Mouse (Mus musculus) spleen, adult 2 months (tissue): Measurements from ENCODE around the gene Cltc. TPM values are rescaled to one million over a fixed set of nuclear protein-coding genes. Genes with fewer than 3 reads are reported as not detected.

Experiments used
- DNase-seq, 2 experiments: peaks; one replicate each; pipeline versions ENCODE4 v3.0.0 to v3.0.0-alpha.2; 2012 to 2021; ENCODE audit warnings: low spot score in 2 of 2, low read depth in 1 of 2
- H3K27ac ChIP-seq: fragments of 200-500 bp; 2 replicates; pipeline ENCODE4 v1.5.1; 2012; ENCODE audit warnings: low read length, inconsistent platforms; ENCODE audit not compliant: insufficient read depth
- H3K27me3 ChIP-seq: fragments of 200-500 bp; 2 replicates; pipeline ENCODE4 v1.6.1; 2012; ENCODE audit warnings: mild to moderate bottlenecking, moderate library complexity, low read length, inconsistent platforms; ENCODE audit not compliant: control insufficient read depth, insufficient read depth
- H3K36me3 ChIP-seq: fragments of 200-500 bp; 2 replicates; pipeline ENCODE4 v1.6.1; 2012; ENCODE audit warnings: mild to moderate bottlenecking, low read length, inconsistent platforms; ENCODE audit not compliant: control insufficient read depth, insufficient read depth
- H3K4me1 ChIP-seq: fragments of 200-500 bp; 2 replicates; pipeline ENCODE4 v1.6.1; 2011; ENCODE audit warnings: inconsistent platforms; ENCODE audit not compliant: control insufficient read depth, insufficient read depth, insufficient read length
- H3K4me3 ChIP-seq: fragments of 200-500 bp; 2 replicates; pipeline ENCODE4 v1.5.1; 2011; ENCODE audit warnings: mild to moderate bottlenecking, inconsistent platforms; ENCODE audit not compliant: insufficient read depth, insufficient read length; ENCODE audit errors: extremely low read depth
- CTCF ChIP-seq: fragments of 200-500 bp; IDR thresholded peaks from 2 replicates; pipeline ENCODE4 v1.5.1; 2011; ENCODE audit warnings: mild to moderate bottlenecking, inconsistent platforms; ENCODE audit not compliant: insufficient read depth, insufficient read length, insufficient replicate concordance; ENCODE audit errors: extremely low read depth
- POLR2A ChIP-seq: fragments of 200-500 bp; IDR thresholded peaks from 2 replicates; pipeline ENCODE4 v1.6.1; 2011; ENCODE audit warnings: low read depth, low read length, inconsistent platforms
- WGBS: fragments of 180-500 bp; shearing (Covaris S2); methylation state at CpG from one replicate; pipeline ENCODE4 v1.1.7; 2018; 5-methylcytosine and 5-hydroxymethylcytosine counted together
- polyA plus RNA-seq: library from polyadenylated mRNA; depleted of rRNA; stranded (reverse); fragments of >200 nt; gene quantifications from 2 replicates; pipeline ENCODE4 v1.2.3, GENCODE M21; 2012

The Cltc gene
- polyA plus RNA-seq, 1 experiment: 50.4 TPM

DNA sequence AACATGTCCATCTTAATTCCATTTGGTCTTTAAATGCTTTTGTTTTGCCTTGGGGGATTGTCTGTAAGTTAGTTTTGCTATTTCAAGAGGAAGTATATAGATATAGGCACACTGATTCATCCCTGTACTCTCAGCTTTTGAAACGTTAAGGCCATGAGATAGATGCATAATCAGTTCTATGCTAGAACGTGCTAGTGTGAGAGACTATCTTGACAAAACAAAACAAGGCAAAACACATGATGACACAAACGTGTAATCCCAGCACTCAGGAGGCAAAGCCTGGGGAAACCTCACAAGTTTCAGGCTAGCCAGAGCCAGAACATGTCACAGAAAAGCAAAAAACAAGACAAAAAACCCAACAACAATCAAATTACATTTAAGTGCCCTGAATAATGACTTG is 84.6 kb downstream of the Cltc start:
- Histone ChIP-seq H3K27ac (no peak overlapping the region), H3K4me1 (0 out of 2 replicates have a peak, but pooled peaks cover 3% of the 10 kb centered on the region), H3K4me3 (no peak overlapping the region), H3K36me3 (no peaks in the 10 kb centered on the region; the same call in 1 of the 2 replicates), H3K27me3 (no peaks in the 10 kb centered on the region)
- TF ChIP-seq CTCF (no peak), POLR2A (no peak)
- no peak for DNase-seq
- WGBS: 65% methylated on average over 3 of the region's 3 CpGs

DNA sequence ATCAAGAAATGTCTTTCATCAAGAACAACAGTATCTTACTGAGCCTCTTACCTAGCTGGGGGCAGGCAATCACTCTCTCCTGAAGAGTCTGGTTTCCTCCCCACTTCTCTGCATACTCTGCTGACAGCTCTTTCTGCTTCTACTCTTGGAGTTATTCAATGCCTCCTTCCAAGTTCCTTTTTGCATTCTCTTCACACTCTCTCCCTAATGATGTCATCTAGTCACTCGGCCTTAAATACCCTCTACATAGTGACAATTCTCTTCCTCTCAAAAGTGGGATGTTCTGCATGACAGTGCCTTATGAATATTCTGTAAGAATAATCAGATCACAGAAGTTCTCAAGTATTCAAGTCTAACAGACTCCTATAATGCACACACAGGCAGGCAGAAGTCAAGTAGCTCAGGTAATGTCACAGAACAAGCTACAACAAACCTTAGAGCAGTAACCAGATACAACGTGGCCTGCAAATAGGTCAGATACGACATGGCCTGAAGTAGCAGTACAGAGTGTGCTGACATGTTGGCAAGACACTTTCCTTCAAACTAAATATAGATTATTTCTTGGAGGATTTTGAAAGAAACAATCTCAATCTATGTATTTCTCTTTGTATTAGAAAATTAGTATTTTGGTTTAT is 86.2 kb downstream of the Cltc start:
- TF ChIP-seq CTCF: no peak
- TF ChIP-seq POLR2A: no peak
- Histone ChIP-seq H3K27me3 (no peaks in the 10 kb centered on the region), H3K4me1 (0 out of 2 replicates have a peak, but pooled peaks cover 3% of the 10 kb centered on the region), H3K36me3 (no peaks in the 10 kb centered on the region; the same call in 1 of the 2 replicates), H3K27ac (no peak overlapping the region), H3K4me3 (no peak overlapping the region)
- no peak for DNase-seq
- WGBS: 73% methylated on average over 3 of the region's 3 CpGs

DNA sequence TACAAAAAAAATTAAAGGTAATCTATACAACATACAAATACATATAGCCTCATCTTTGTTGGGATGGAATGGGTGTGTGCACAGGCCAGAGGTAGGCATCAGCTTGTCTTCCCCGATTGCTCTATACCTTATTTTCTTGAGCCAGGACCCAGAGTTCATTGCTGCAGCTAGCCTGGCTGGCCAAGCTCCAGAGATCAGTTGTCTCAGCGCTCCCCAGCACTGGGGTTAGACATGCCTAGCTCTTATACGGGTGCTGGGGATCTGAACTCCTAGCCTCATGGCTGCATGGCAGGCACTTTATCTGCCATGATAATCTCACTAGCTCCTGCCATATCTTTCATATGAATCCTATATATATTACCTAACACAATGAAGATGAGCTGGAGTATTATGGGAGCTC is 89.2 kb downstream of the Cltc start:
- H3K4me3 ChIP-seq: no peak overlapping the region
- no peak for DNase-seq
- H3K4me1 ChIP-seq: 0 out of 2 replicates have a peak, but pooled peaks cover 3% of the 10 kb centered on the region
- H3K27ac ChIP-seq: no peak overlapping the region
- WGBS: 76% methylated on average over 3 of the region's 3 CpGs
- peaks cover 12% of the 10 kb centered on the region for H3K36me3 ChIP-seq
- H3K27me3 ChIP-seq: no peaks in the 10 kb centered on the region
- no peak for TF ChIP-seq POLR2A
- TF ChIP-seq CTCF: no peak

DNA sequence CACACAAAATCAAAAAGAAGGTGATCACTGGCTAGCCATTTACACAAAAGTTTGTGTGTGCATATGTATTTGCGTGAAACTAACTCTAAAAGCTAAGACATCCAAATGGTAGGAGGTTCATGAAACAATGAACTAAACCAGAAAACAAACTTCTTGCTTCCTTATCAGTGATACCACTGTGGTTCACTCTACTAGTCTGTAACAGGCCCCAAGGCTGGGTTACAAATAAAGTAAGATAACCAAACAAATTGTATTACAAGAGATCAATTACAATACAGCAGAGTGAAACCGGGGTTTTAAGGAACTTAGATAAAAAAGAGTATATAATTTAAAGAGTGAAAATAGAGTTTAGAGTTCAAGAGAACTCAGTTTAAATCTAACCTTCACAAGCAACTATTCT is 89.8 kb downstream of the Cltc start:
- WGBS: 90% methylated on average over 2 of the region's 2 CpGs
- H3K27ac ChIP-seq: no peak overlapping the region
- TF ChIP-seq POLR2A (no peak), CTCF (no peak)

DNA sequence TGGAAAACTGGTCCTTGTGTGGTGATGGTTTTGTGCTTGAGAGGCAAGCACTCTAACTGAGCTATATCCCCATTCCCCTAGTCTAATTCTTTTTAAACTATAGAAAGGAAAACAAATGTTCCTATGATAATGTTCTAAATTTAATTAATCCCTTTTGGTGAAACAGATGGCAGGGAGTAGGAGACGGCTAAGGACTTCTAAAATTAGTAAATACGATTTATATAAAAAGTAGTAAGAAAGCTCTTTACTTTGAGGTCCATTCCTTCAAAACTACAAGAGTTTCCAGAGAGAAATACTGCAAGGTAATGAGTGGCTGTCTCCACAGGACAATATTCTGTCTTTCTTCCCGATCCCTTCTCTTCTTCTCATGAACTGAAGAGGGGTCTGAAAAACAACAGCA is 93.0 kb downstream of the Cltc start:
- Histone ChIP-seq H3K27ac (no peak overlapping the region), H3K4me1 (no peaks in the 10 kb centered on the region), H3K4me3 (no peak overlapping the region), H3K36me3 (peaks cover 20% of the 10 kb centered on the region), H3K27me3 (no peaks in the 10 kb centered on the region)
- no peak for DNase-seq
- 95% methylated on average over 3 of the region's 3 CpGs for WGBS
- TF ChIP-seq POLR2A: no peak
- no peak for TF ChIP-seq CTCF

More for the DNA sequence above, 89.8 kb downstream of the Cltc start:
- Histone ChIP-seq H3K36me3 (peaks cover 12% of the 10 kb centered on the region), H3K4me1 (0 out of 2 replicates have a peak, but pooled peaks cover 3% of the 10 kb centered on the region), H3K27me3 (no peaks in the 10 kb centered on the region), H3K4me3 (no peak overlapping the region; the same call in 1 of the 2 replicates)
- no peak for DNase-seq

DNA sequence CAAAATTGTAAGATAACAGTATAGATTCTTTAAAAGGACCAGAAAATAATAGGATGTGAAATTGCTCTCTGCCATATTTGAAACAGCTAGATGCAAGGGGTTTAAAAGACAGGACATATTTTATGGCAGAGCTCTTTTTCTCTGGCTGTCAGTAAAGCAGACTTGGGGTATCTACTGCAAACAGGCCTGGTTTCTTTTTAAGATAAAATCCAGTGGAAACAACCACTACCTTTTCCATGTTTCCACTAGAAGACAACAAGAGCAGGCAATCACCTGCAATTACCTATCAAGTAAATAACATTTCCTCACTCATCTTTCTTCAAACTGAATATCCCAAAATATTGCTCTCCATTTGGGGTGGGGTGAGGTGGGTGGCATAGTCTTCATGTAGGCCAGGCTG is 93.4 kb downstream of the Cltc start:
- H3K4me1 ChIP-seq: no peaks in the 10 kb centered on the region
- TF ChIP-seq POLR2A (no peak), CTCF (no peak)
- no peaks in the 10 kb centered on the region for H3K27me3 ChIP-seq
- peaks cover 20% of the 10 kb centered on the region for H3K36me3 ChIP-seq
- DNase-seq: no peak
- H3K4me3 ChIP-seq: no peak overlapping the region
- no peak overlapping the region for H3K27ac ChIP-seq
